Mouse (Mus musculus): ENCODE data around the gene Cideb. TPM values are rescaled to one million over a fixed set of nuclear protein-coding genes. Genes with fewer than 3 reads are reported as not detected.

The Cideb gene
- polyA plus RNA-seq, 1 experiment, result 335 TPM

Other genes starting within 250 kb of the Cideb start
- gene Cpne6, start 248.0 kb downstream of the Cideb start, polyA plus RNA-seq (2012; rRNA removed), result 0.10 and 0.15 TPM in 2 replicates
- gene Nrl, start 233.5 kb downstream of the Cideb start, polyA plus RNA-seq (2012; rRNA removed), result not detected in 2 replicates
- gene Pck2, start 218.2 kb downstream of the Cideb start, polyA plus RNA-seq (2012; rRNA removed), result 30.9 and 33.5 TPM in 2 replicates
- gene Dcaf11, start 198.5 kb downstream of the Cideb start, polyA plus RNA-seq (2012; rRNA removed), result 112 and 152 TPM in 2 replicates
- gene A730061H03Rik, start 198.1 kb downstream of the Cideb start, polyA plus RNA-seq (2012; rRNA removed), result 0.25 and 0.82 TPM in 2 replicates
- gene Fitm1, start 182.8 kb downstream of the Cideb start, polyA plus RNA-seq (2012; rRNA removed), result 0.11 and 0.12 TPM in 2 replicates
- gene Psme1, start 180.3 kb downstream of the Cideb start, polyA plus RNA-seq (2012; rRNA removed), result 250 and 259 TPM in 2 replicates
- gene Emc9, start 173.2 kb downstream of the Cideb start, polyA plus RNA-seq (2012; rRNA removed), result 10.1 and 16.2 TPM in 2 replicates
- 357 and 385 TPM in 2 replicates for gene Psme2, start 167.3 kb downstream of the Cideb start, polyA plus RNA-seq (2012; rRNA removed)
- gene Rnf31, start 166.8 kb downstream of the Cideb start, polyA plus RNA-seq (2012; rRNA removed), result 32.1 and 48.2 TPM in 2 replicates
- 38.5 and 55.1 TPM in 2 replicates for gene Irf9, start 154.9 kb downstream of the Cideb start, polyA plus RNA-seq (2012; rRNA removed)
- 1.3 and 4.7 TPM in 2 replicates for gene Rec8, start 140.4 kb downstream of the Cideb start, polyA plus RNA-seq (2012; rRNA removed)
- gene Ipo4, start 122.5 kb downstream of the Cideb start, polyA plus RNA-seq (2012; rRNA removed), result 39.2 and 46.0 TPM in 2 replicates
- 2.2 and 2.3 TPM in 2 replicates for gene Gm49378, start 120.6 kb downstream of the Cideb start, polyA plus RNA-seq (2012; rRNA removed)
- gene Tm9sf1, start 114.7 kb downstream of the Cideb start, polyA plus RNA-seq (2012; rRNA removed), result 96.9 and 108 TPM in 2 replicates
- gene Tssk4, start 108.3 kb downstream of the Cideb start, polyA plus RNA-seq (2012; rRNA removed), result 1.4 and 2.1 TPM in 2 replicates
- 44.6 and 50.6 TPM in 2 replicates for gene Mdp1, start 98.0 kb downstream of the Cideb start, polyA plus RNA-seq (2012; rRNA removed)
- gene Gmpr2, start 86.5 kb downstream of the Cideb start, polyA plus RNA-seq (2012; rRNA removed), result 17.8 and 18.8 TPM in 2 replicates
- 329 and 342 TPM in 2 replicates for gene Nedd8, start 86.3 kb downstream of the Cideb start, polyA plus RNA-seq (2012; rRNA removed)
- gene Tinf2, start 76.6 kb downstream of the Cideb start, polyA plus RNA-seq (2012; rRNA removed), result 16.5 and 22.5 TPM in 2 replicates
- 1.0 and 1.1 TPM in 2 replicates for gene Tgm1, start 44.5 kb downstream of the Cideb start, polyA plus RNA-seq (2012; rRNA removed)
- 34.3 and 42.9 TPM in 2 replicates for gene Rabggta, start 36.2 kb downstream of the Cideb start, polyA plus RNA-seq (2012; rRNA removed)
- 78.0 and 141 TPM in 2 replicates for gene Dhrs1, start 12.8 kb downstream of the Cideb start, polyA plus RNA-seq (2012; rRNA removed)
- gene Nop9, start 12.8 kb downstream of the Cideb start, polyA plus RNA-seq (2012; rRNA removed), result 16.0 and 21.7 TPM in 2 replicates
- gene Ltb4r2, start 3.0 kb upstream of the Cideb start, polyA plus RNA-seq (2012; rRNA removed), result 3.5 and 11.3 TPM in 2 replicates
- 4.9 and 8.2 TPM in 2 replicates for gene Ltb4r1, start 7.5 kb upstream of the Cideb start, polyA plus RNA-seq (2012; rRNA removed)
- gene Adcy4, start 25.6 kb upstream of the Cideb start, polyA plus RNA-seq (2012; rRNA removed), result 3.7 and 5.8 TPM in 2 replicates
- gene Ripk3, start 30.4 kb upstream of the Cideb start, polyA plus RNA-seq (2012; rRNA removed), result 86.5 and 89.2 TPM in 2 replicates
- 5.7 and 7.3 TPM in 2 replicates for gene Nfatc4, start 64.7 kb upstream of the Cideb start, polyA plus RNA-seq (2012; rRNA removed)
- 1.7 and 2.1 TPM in 2 replicates for gene Nynrin, start 95.6 kb upstream of the Cideb start, polyA plus RNA-seq (2012; rRNA removed)
- gene Cbln3, start 125.9 kb upstream of the Cideb start, polyA plus RNA-seq (2012; rRNA removed), result 0.47 and 0.84 TPM in 2 replicates
- gene Khnyn, start 126.5 kb upstream of the Cideb start, polyA plus RNA-seq (2012; rRNA removed), result 21.0 and 31.9 TPM in 2 replicates
- 56.0 and 60.7 TPM in 2 replicates for gene Sdr39u1, start 141.8 kb upstream of the Cideb start, polyA plus RNA-seq (2012; rRNA removed)
- gene Cma1, start 186.2 kb upstream of the Cideb start, polyA plus RNA-seq (2012; rRNA removed), result 0.20 and 0.21 TPM in 2 replicates
- 3.0 TPM in 1 of 2 replicates, not detected in the other for gene Cma2, start 192.5 kb upstream of the Cideb start, polyA plus RNA-seq (2012; rRNA removed)